Mouse (Mus musculus) megakaryocyte, embryonic 14.5 days (primary cell): ENCODE data around the gene Ptcd1.

Source experiments
- FLI1 ChIP-seq: IDR thresholded peaks from 2 replicates; pipeline ENCODE4 v1.6.1; 2012; ENCODE audit warnings: low read length, inconsistent platforms, mixed read lengths
- GATA1 ChIP-seq: IDR thresholded peaks from 3 replicates; pipeline ENCODE4 v1.6.1; 2012; ENCODE audit warnings: mixed read lengths, low read length, inconsistent platforms, borderline replicate concordance

GRCm38 (mm10) chr5:145119385-145119784, 47.5 kb downstream of the Ptcd1 start:
- TF ChIP-seq GATA1 (no peak), FLI1 (no peak)
